Mouse (Mus musculus) forebrain, embryonic 12.5 days (tissue): ENCODE data around the gene Krt8. TPM values are rescaled to one million over a fixed set of nuclear protein-coding genes. Genes with fewer than 3 reads are reported as not detected.

ENCODE experiments used
- ATAC-seq: fragments of 200-750 bp; cut with Nextera tagmentation; 2 replicates; pipeline ENCODE4 v1.8.0; 2017; ENCODE audit warnings: moderate TSS enrichment; ENCODE audit not compliant: low FRiP score
- H3K27ac ChIP-seq: fragments of 300-500 bp; sonication (generic); 2 replicates; pipeline ENCODE4 v1.5.1; 2016; ENCODE audit warnings: mild to moderate bottlenecking
- H3K27me3 ChIP-seq: fragments of 300-500 bp; sonication (generic); 2 replicates; pipeline ENCODE4 v1.6.1; 2016; ENCODE audit warnings: mild to moderate bottlenecking
- H3K36me3 ChIP-seq: fragments of 300-500 bp; sonication (generic); replicated peaks from 2 replicates; pipeline ENCODE4 v1.6.1; 2016; ENCODE audit warnings: mild to moderate bottlenecking
- H3K4me1 ChIP-seq: fragments of 300-500 bp; sonication (generic); 2 replicates; pipeline ENCODE4 v1.6.1; 2016
- H3K4me2 ChIP-seq: fragments of 300-500 bp; sonication (generic); 2 replicates; pipeline ENCODE4 v1.6.1; 2016; ENCODE audit warnings: mild to moderate bottlenecking, moderate library complexity
- H3K4me3 ChIP-seq: fragments of 300-500 bp; sonication (generic); replicated peaks from 2 replicates; pipeline ENCODE4 v1.5.1; 2016; ENCODE audit warnings: mild to moderate bottlenecking
- H3K9ac ChIP-seq: fragments of 300-500 bp; sonication (generic); 2 replicates; pipeline ENCODE4 v1.6.1; 2016; ENCODE audit warnings: mild to moderate bottlenecking
- H3K9me3 ChIP-seq: fragments of 300-500 bp; sonication (generic); 2 replicates; pipeline ENCODE4 v1.6.1; 2016
- WGBS: fragments of 180-500 bp; shearing (Covaris S2); methylation state at CpG from one replicate; pipeline ENCODE4 v1.1.7; 2016; 5-methylcytosine and 5-hydroxymethylcytosine counted together
- polyA plus RNA-seq: library from polyadenylated mRNA; unstranded; fragments of >200 nt; fragmentation: Nextera tagmentation; extraction: Ambion mirVana; gene quantifications from 2 replicates; pipeline ENCODE4 v1.2.1, GENCODE M21; 2016

Krt8 gene
- polyA plus RNA-seq, 1 experiment from 2014 or later = 10.0 TPM

- H3K36me3 ChIP-seq = no peaks in the 10 kb centered on the region
- WGBS = 84% methylated on average over 8 of the region's 8 CpGs
- no peak overlapping the region for H3K4me2 ChIP-seq
- no peaks in the 10 kb centered on the region for H3K9me3 ChIP-seq
- no peak overlapping the region for H3K27ac ChIP-seq
- no peak overlapping the region for H3K9ac ChIP-seq
- no peak for ATAC-seq
- peaks cover 2% of the 10 kb centered on the region; the same call in 1 of the 2 replicates for H3K27me3 ChIP-seq
- H3K4me3 ChIP-seq = no peak overlapping the region
- H3K4me1 ChIP-seq = 0 out of 2 replicates have a peak, but pooled peaks cover 2% of the 10 kb centered on the region
Observed at GRCm38 (mm10) chr15:101966808-101967207, 37.5 kb downstream of the Krt8 start.

- WGBS = 83% methylated on average over 3 of the region's 3 CpGs
- no peaks in the 10 kb centered on the region; the same call in 1 of the 2 replicates for H3K27me3 ChIP-seq
- H3K36me3 ChIP-seq = no peaks in the 10 kb centered on the region
- no peaks in the 10 kb centered on the region for H3K4me1 ChIP-seq
- H3K27ac ChIP-seq = no peak overlapping the region
- no peaks in the 10 kb centered on the region for H3K9me3 ChIP-seq
- no peak overlapping the region for H3K9ac ChIP-seq
- no peak overlapping the region for H3K4me2 ChIP-seq
- no peak for ATAC-seq
- H3K4me3 ChIP-seq = no peak overlapping the region
Observed at GRCm38 (mm10) chr15:101958891-101959290, 45.4 kb downstream of the Krt8 start.

GRCm38 (mm10) chr15:101954187-101954586, 50.1 kb downstream of the Krt8 start, which contains the start of gene Krt78:
Gene Krt78, minus strand, starts transcription at chr15:101954287.
- Histone ChIP-seq H3K4me1 (no peaks in the 10 kb centered on the region), H3K9ac (no peak within 1 kb of the TSS), H3K4me3 (no peak within 1 kb of the TSS), H3K36me3 (no peaks in the 10 kb centered on the region), H3K27me3 (no peaks in the 10 kb centered on the region), H3K4me2 (no peak within 1 kb of the TSS), H3K27ac (no peak within 1 kb of the TSS), H3K9me3 (no peaks in the 10 kb centered on the region)
- ATAC-seq = no peak
- 81% methylated on average over 9 of the region's 9 CpGs for WGBS

GRCm38 (mm10) chr15:101952733-101953474, 51.4 kb downstream of the Krt8 start:
- H3K9me3 ChIP-seq = no peaks in the 10 kb centered on the region
- no peak overlapping the region for H3K4me3 ChIP-seq
- 87% methylated on average over 7 of the region's 7 CpGs for WGBS
- no peak overlapping the region for H3K4me2 ChIP-seq
- no peak overlapping the region for H3K27ac ChIP-seq
- H3K36me3 ChIP-seq = no peaks in the 10 kb centered on the region
- H3K9ac ChIP-seq = no peak overlapping the region
- ATAC-seq = no peak
- no peaks in the 10 kb centered on the region for H3K4me1 ChIP-seq
- no peaks in the 10 kb centered on the region for H3K27me3 ChIP-seq

Other genes with a start within 250 kb of the Krt8 start
- not detected in 2 replicates for gene Krt72, start 218.0 kb downstream of the Krt8 start, polyA plus RNA-seq
- 0.19 and 0.41 TPM in 2 replicates for gene Krt73, start 202.1 kb downstream of the Krt8 start, polyA plus RNA-seq
- not detected in 2 replicates for gene Krt2, start 186.3 kb downstream of the Krt8 start, polyA plus RNA-seq
- gene Krt1, start 153.7 kb downstream of the Krt8 start, polyA plus RNA-seq = 4.0 and 4.5 TPM in 2 replicates
- gene Krt77, start 134.8 kb downstream of the Krt8 start, polyA plus RNA-seq = not detected in 2 replicates
- not detected in 2 replicates for gene Krt76, start 111.6 kb downstream of the Krt8 start, polyA plus RNA-seq
- gene Krt4, start 79.7 kb downstream of the Krt8 start, polyA plus RNA-seq = not detected in 2 replicates
- 0.08 and 0.15 TPM in 2 replicates for gene Krt79, start 64.2 kb downstream of the Krt8 start, polyA plus RNA-seq
- gene Krt78, start 50.2 kb downstream of the Krt8 start, polyA plus RNA-seq = not detected in 2 replicates
- 9.4 and 13.6 TPM in 2 replicates for gene Krt18, start 23.7 kb upstream of the Krt8 start, polyA plus RNA-seq
- 109 TPM in 2 replicates for gene Eif4b, start 69.3 kb upstream of the Krt8 start, polyA plus RNA-seq
- gene Tns2, start 95.9 kb upstream of the Krt8 start, polyA plus RNA-seq = 7.9 and 8.2 TPM in 2 replicates
- 19.1 and 19.6 TPM in 2 replicates for gene Spryd3, start 131.8 kb upstream of the Krt8 start, polyA plus RNA-seq
- gene Igfbp6, start 139.9 kb upstream of the Krt8 start, polyA plus RNA-seq = 0.24 and 0.79 TPM in 2 replicates
- gene Soat2, start 146.0 kb upstream of the Krt8 start, polyA plus RNA-seq = 0.08 TPM in 1 of 2 replicates, not detected in the other
- 127 and 132 TPM in 2 replicates for gene Zfp740, start 198.8 kb upstream of the Krt8 start, polyA plus RNA-seq
- gene Csad, start 200.2 kb upstream of the Krt8 start, polyA plus RNA-seq = 46.2 and 51.8 TPM in 2 replicates
- gene Itgb7, start 227.5 kb upstream of the Krt8 start, polyA plus RNA-seq = 0.65 and 0.88 TPM in 2 replicates